Mouse (Mus musculus) erythroblast, embryonic 14.5 days (primary cell): ENCODE results near the gene Abcg4.

Experiments
- GATA1 ChIP-seq: IDR thresholded peaks from 2 replicates; pipeline ENCODE4 v1.6.1; 2012; ENCODE audit warnings: low read length, inconsistent platforms, mixed read lengths
- TAL1 ChIP-seq: IDR thresholded peaks from 3 replicates; pipeline ENCODE4 v1.6.1; 2012; ENCODE audit warnings: low read length, inconsistent platforms, mixed read lengths

- TF ChIP-seq TAL1, result no peak
- TF ChIP-seq GATA1, result no peak
Measured at GRCm38 (mm10) chr9:44251314-44251713, 37.1 kb downstream of the Abcg4 start, which contains the start of gene Pdzd3.
